Mouse (Mus musculus) frontal cortex, adult 2 months (tissue): ENCODE results near the gene Ak9. TPM values are rescaled to one million over a fixed set of nuclear protein-coding genes. Genes with fewer than 3 reads are reported as not detected.
"Not testable (repeated sequence)": the region's sequence is repeated elsewhere in the genome, so short reads cannot be mapped to it uniquely, and the experiment has no call there.

Experiments
- DNase-seq, 2 experiments: peaks; one replicate each; pipeline ENCODE4 v3.0.0; 2022; ENCODE audit warnings: low spot score in 1 of 2; ENCODE audit errors: extremely low spot score in 1 of 2
- polyA plus RNA-seq: library from polyadenylated mRNA; depleted of rRNA; stranded (reverse); fragments of >200 nt; gene quantifications from 2 replicates; pipeline ENCODE4 v1.2.3, GENCODE M21; 2012

Ak9 gene
- polyA plus RNA-seq, 1 experiment: 0.04 TPM

GRCm38 (mm10) chr10:41308205-41308604, 4.4 kb downstream of the Ak9 start:
- no peak for DNase-seq

- no peak for DNase-seq
These were observed 12.1 kb downstream of the Ak9 start for GRCm38 (mm10) chr10:41315866-41316265.

DNA sequence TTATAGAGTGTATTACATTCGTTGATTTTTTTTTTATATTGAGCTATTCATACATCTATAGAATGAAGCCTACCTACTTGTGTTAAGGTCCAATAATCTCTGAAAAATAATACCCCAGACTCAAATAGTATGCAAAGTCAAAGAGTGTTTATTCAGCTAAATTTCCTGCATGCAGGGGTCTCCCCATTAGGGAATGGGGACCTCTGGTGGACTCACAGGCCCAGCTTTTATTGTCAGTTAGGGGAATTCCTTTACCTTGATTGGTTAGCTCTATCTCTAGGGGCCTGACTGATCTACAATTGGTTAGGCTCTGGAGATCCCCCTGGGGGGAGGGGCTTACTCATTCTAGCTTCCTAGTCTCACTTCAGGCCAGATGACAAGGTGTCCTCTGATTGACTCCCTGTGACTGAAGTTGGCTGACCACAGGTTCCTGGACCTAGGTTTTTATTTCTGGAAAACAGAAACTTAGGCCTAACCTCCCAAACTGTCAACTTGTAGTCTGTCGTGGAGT, 28.8 kb downstream of the Ak9 start:
- no peak for DNase-seq

DNA sequence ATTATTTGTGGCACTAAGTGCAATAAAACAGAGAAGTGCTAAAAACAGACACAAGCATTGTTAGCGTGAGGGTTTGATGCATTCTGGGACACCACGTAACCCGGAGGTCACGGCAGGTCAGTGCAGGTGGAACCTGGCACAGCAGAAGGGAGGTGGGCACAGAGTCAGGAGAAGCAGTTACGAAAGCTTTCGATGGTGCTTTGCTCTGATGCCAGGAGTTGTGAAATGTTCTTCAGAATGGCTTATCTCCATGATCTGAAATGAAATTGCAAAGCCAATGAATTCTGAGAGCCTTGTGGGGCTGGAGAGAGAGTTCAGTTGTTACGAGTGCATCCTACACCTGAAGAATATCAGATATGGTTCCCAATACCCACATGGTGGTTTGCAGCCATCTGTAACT, 37.6 kb downstream of the Ak9 start:
- no peak for DNase-seq

DNA sequence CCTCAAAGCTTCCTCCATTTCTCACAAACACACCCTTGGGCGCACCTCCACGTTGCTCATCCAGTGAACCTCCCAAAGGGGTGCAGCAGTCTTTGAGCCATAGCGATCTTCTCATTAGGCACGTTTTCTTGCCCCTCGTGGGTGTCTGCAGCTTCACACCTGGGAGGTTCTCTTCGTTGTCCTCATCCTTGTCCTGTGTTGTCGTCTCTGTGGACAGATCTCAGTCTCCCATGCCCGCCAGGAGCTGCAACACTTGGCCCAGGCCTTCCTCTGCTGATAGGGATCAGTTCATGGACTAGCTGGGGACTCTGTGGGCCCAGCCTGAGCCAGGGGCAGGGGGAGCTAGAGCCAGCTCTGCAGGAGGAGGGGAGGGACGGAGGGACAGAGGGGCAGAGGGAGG, 61.3 kb downstream of the Ak9 start:
- DNase-seq: no peak

GRCm38 (mm10) chr10:41380466-41380865, 76.7 kb downstream of the Ak9 start:
- no peak for DNase-seq

GRCm38 (mm10) chr10:41385506-41386221, 81.9 kb downstream of the Ak9 start:
- DNase-seq: peak in 1 of 2 experiments; percentile 5

GRCm38 (mm10) chr10:41393555-41393954, 89.8 kb downstream of the Ak9 start:
- DNase-seq: no peak

DNA sequence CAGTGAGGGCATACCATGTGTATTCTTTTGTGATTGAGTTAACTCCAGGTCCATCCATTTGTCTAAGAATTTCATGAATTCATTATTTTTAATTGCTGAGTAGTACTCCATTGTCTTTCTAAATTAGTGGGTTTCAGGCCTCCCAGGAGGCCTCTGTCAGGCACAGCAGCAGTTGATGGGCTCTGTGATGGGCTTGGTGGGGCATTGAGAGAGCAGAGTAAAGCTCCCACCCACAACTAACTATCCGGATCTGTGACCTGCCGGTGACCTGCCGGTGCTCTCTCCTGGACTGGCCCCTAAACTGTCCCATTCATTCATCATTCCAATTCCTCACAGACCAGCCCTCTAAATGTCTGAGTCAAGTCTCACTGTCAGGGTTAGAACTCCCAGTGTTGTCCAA, 97.3 kb downstream of the Ak9 start:
- no peak for DNase-seq

DNA sequence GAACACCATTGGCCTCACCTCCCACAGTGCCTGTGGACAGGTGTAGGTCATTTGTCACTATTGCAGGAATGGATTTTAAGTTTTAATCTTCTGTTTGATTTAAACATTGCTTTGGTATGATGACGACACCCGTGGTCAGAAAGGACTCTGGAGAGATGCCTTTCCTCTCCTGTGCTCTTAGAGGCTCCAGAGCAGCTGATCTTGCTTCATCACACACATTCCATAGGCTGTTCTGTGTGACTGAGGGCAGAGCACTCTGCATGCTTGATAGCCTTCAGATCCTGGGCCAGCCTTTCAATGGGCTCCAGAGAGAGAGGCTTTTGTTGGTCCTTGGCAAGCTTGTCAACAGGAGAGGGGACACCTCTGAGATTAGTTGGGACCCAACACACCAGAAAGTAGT, 99.6 kb downstream of the Ak9 start:
- no peak for DNase-seq

GRCm38 (mm10) chr10:41403893-41404612, 100.3 kb downstream of the Ak9 start:
- DNase-seq: peak in 1 of 2 experiments; percentile 56

DNA sequence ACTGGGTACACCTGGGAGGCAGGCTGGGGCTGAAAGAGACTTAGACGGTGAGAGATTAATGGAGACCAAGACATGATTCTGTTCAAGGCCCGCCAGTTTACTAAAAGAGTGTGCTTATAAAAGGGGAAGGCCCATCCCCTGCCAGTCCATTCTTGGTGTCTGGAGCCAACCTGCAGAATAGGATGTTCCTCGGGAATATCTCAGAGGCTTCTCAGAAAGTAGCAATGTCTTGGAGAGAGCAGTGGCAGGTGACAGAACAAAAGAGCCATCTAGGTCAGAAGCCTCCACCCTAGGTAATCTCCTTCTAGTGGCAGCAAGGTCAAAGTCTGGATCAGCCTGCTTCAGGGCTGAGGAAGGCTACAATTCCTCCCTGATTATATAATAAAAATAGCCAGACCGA, 106.4 kb downstream of the Ak9 start:
- not testable (repeated sequence) for DNase-seq

- DNase-seq: not testable (repeated sequence)
These were observed 107.0 kb downstream of the Ak9 start for GRCm38 (mm10) chr10:41410821-41411220.

DNA sequence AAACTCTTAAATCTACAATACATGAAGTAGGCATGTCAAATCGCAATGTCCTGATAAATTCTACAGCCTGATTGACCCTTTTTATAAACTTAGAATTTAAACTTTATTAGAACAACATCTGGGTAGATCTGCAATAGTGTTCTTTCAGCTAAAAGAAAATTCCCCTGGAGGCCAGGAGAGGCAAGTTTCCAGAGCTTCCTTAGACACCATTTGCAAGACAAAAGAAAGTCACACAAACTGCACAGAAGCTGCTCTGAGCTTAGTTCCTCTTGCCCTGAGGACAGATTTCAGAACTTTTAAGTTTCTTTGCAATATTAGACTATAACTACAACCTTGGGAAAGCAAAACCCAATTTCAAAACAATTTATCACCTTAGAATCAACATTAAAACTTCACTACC, 109.7 kb downstream of the Ak9 start:
- DNase-seq: not testable (repeated sequence)

- DNase-seq: not testable (repeated sequence)
These were observed 111.6 kb downstream of the Ak9 start for GRCm38 (mm10) chr10:41415368-41415767.

- DNase-seq: no peak
These were observed 116.9 kb downstream of the Ak9 start for GRCm38 (mm10) chr10:41420496-41421200.

DNA sequence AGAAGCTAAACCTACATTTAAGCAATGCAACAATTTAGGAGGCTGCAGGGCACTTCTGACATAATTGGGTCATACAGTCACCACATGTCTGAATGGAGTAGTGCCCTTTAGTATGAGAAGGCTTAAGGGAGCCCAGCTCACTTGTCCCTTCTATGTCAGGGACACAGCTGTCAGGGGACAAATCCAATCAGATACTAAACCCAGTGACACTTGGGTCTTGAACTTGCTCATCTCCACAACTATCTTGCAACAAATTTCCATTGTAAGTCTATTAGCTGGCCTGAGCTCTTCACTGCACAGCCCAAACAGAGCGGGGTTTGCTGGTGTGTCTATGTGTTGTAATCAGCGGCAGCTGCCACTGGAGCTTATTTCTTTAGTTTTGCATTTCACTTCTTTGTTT, 119.9 kb downstream of the Ak9 start:
- no peak for DNase-seq

DNA sequence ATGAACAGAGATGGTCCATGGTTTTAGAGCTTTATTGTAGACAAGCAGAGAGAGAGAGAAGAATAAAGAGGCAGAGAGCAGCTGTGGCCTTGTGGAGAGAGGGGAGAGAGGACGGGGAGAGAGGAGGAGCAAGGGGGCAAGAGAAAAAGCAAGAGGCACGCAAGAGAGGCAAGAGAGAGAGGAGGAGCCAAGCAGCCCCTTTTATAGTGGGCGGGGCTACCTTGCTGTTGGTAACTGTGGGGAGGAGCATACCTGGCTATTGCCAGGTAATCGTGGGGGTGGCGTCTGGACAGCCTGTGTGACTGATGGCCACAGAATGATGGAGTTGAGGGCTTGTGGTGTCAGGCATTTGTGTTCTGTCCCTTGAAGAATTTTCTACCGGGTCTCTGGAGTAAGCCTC, 122.6 kb downstream of the Ak9 start:
- no peak for DNase-seq

DNA sequence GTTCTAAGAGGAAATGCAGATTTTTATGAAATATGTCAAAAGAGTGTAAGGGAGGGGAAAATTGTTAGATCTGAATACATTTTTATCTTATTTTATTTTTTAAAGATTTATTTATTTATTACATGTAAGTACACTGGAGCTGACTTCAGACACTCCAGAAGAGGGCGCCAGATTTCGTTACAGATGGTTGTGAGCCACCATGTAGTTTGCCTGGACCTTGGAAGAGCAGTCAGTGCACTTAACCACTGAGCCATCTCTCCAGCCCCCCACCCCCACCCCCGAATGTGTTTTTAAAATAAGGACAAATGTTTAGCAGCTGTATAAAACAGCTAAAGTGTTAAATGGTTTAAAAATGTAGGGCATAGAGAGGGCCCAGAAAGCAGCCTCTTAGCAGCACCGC, 130.8 kb downstream of the Ak9 start:
- DNase-seq: peak in 1 of 2 experiments; percentile 70

- no peak for DNase-seq
These were observed 131.4 kb downstream of the Ak9 start for GRCm38 (mm10) chr10:41435141-41435540.

DNA sequence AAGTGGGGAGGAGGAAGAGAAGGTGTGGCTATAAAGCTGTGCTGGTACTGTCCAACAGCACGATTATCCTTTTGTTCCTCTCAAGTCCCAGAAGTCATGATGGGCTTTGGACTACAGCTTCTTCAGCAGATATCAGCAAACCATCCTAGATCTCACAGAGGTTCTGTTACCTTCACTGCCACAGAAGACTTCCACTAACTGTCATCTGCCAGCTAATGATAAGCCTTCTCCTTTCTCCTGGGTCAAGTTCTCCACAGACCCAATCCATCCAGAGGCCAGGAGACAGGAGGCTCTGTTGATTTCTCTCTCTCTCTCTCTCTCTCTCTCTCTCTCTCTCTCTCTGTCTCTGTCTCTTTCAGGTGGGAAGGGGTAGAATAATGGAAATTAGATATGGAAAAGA, 144.4 kb downstream of the Ak9 start:
- no peak for DNase-seq
